14 mouse cellular contexts compared by ENCODE assay signal in the genomic region with DNA sequence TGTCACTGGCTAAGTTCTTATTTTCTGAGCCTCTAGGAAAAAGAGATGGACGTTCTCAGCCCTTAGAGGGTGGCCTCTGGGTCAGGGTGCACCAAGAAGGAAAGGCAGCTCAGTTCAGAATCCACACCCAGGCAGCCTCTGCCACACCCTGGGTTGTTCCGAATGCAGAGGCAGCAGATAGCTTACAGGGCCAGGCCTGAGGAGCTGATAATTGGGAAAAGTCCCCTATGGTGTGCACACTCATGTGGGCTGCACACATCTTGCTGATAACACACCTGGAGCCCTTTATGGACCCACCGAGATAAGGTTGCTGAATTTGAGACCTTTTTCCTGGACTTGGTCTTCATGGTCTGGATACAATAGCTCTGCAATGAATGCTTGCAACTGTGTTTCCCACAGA. TPM values are rescaled to one million over a fixed set of nuclear protein-coding genes. Genes with fewer than 3 reads are reported as not detected.
DNase-seq lines count a peak whose midpoint lies in the region; ATAC-seq and TF ChIP-seq lines count a peak whose summit lies in the region.
"Had no signal": no experiment of that assay in that cellular context is flagged by ENCODE, and none has a peak within 500 bp of the region (broad histone marks: within the 10 kb centered on the region; RNA-seq: fewer than 3 reads in every experiment).

No protein-coding gene starts in this region.

- H3K79me2 ChIP-seq in MEL (ENCODE audit: control insufficient read depth, insufficient read depth, low read length, poor library complexity), result no peaks in the 10 kb centered on the region

- H3K27ac ChIP-seq in heart, embryonic 10.5 days, result peak overlapping the region; percentile 44; the same call in 1 of the 2 replicates
- peak overlapping the region; percentile 75 for H3K27ac ChIP-seq in MEL (ENCODE audit: control insufficient read depth, low read depth, low read length)
- H3K27ac ChIP-seq: lung, embryonic 15.5 days had no signal

- TF ChIP-seq POLR2A in MEL (IDR thresholded peaks at IDR 0.05; ENCODE audit: control insufficient read depth in 1 of 2, insufficient read depth in 1 of 2, low read depth in 1 of 2, low read length in 2 of 2, poor library complexity in 1 of 2), result no peak

- H3K27me3 ChIP-seq in heart, embryonic 10.5 days (ENCODE audit: insufficient read depth, poor library complexity, severe bottlenecking), result no peaks in the 10 kb centered on the region
- no peaks in the 10 kb centered on the region for H3K27me3 ChIP-seq in MEL (ENCODE audit: control insufficient read depth in 1 of 2, insufficient read depth in 2 of 2, low read length in 2 of 2)
- no peaks in the 10 kb centered on the region for H3K27me3 ChIP-seq in erythroblast, embryonic 14.5 days (ENCODE audit: control insufficient read depth)
- H3K27me3 ChIP-seq: lung, embryonic 15.5 days had no signal

- peak; percentile 69 for ATAC-seq in megakaryocyte, adult 5-6 weeks (ENCODE audit: poor library complexity, severe bottlenecking)
- no peak for ATAC-seq in activated CD4-positive, CD25-positive, alpha-beta regulatory T cell, adult 4 months
- ATAC-seq: midbrain, embryonic 16.5 days had no signal

- H3K9me3 ChIP-seq in heart, embryonic 10.5 days, result no peaks in the 10 kb centered on the region
- H3K9me3 ChIP-seq in MEL (replicated peaks; ENCODE audit: insufficient read depth, low read length), result no peaks in the 10 kb centered on the region
- no peaks in the 10 kb centered on the region for H3K9me3 ChIP-seq in erythroblast, embryonic 14.5 days (ENCODE audit: control insufficient read depth, low read length)
- H3K9me3 ChIP-seq: lung, embryonic 15.5 days had no signal

- WGBS in heart, embryonic 10.5 days, result 53% methylated on average over 3 of the region's 3 CpGs

- peaks cover 11% of the 10 kb centered on the region for H3K4me1 ChIP-seq in heart, embryonic 10.5 days
- peaks cover 16 to 30% of the 10 kb centered on the region in 2 experiments for H3K4me1 ChIP-seq in MEL (ENCODE audit: control insufficient read depth in 1 of 2, insufficient read depth in 2 of 2, low read length in 2 of 2)
- H3K4me1 ChIP-seq in erythroblast, embryonic 14.5 days (ENCODE audit: control insufficient read depth), result peaks cover 99% of the 10 kb centered on the region
- H3K4me1 ChIP-seq: lung, embryonic 15.5 days had no signal

- TF ChIP-seq CTCF in MEL (IDR thresholded peaks at IDR 0.05 in 2 of 3, conservative IDR thresholded peaks at IDR 0.05 in 1 of 3; ENCODE audit: control insufficient read depth in 1 of 3, insufficient read depth in 1 of 3, low read depth in 2 of 3, low read length in 3 of 3, poor library complexity in 1 of 3, severe bottlenecking in 1 of 3), result no peak

- no peak overlapping the region for H3K9ac ChIP-seq in MEL (ENCODE audit: control insufficient read depth, low read depth, low read length, poor library complexity, severe bottlenecking)
- H3K9ac ChIP-seq: lung, embryonic 15.5 days had no signal

- TF ChIP-seq RAD21 in MEL (IDR thresholded peaks at IDR 0.05; ENCODE audit: low read depth, low read length), result no peak

- TF ChIP-seq EP300 in MEL (IDR thresholded peaks at IDR 0.05; ENCODE audit: low read depth in 1 of 2, low read length in 2 of 2), result peak; percentile 83 to 92

- H3K4me3 ChIP-seq in heart, embryonic 10.5 days, result no peak overlapping the region
- H3K4me3 ChIP-seq in MEL (ENCODE audit: control insufficient read depth in 1 of 2, insufficient read depth in 1 of 2, low read depth in 2 of 2, low read length in 2 of 2), result peak overlapping the region in 1 of 2 experiments; percentile 9; a peak in 1 of 4 replicates
- H3K4me3 ChIP-seq in erythroblast, embryonic 14.5 days (replicated peaks), result peak overlapping the region; percentile 50
- H3K4me3 ChIP-seq: lung, embryonic 15.5 days had no signal

- H3K36me3 ChIP-seq in heart, embryonic 10.5 days, result no peaks in the 10 kb centered on the region
- peaks cover 0 to 27% of the 10 kb centered on the region in 2 experiments; a peak in 2 of 4 replicates for H3K36me3 ChIP-seq in MEL (ENCODE audit: control insufficient read depth in 1 of 2, insufficient read depth in 2 of 2, low read length in 2 of 2)
- peaks cover 97% of the 10 kb centered on the region for H3K36me3 ChIP-seq in erythroblast, embryonic 14.5 days (ENCODE audit: control insufficient read depth)
- H3K36me3 ChIP-seq: lung, embryonic 15.5 days had no signal

- DNase-seq in heart, embryonic 10.5 days (ENCODE audit: low spot score), result peak; percentile 93
- no peak for DNase-seq in heart, adult 9 months (ENCODE audit: low spot score in 2 of 2)
- DNase-seq in MEL (ENCODE audit: low read depth, low spot score), result peak; percentile 72
- DNase-seq in frontal cortex, postnatal 25 days (ENCODE audit: low spot score in 2 of 2), result no peak
- DNase-seq in thymus, postnatal 36 days, result no peak
- DNase-seq: cerebellum, adult 18-20 months; gastrocnemius, postnatal 36 days; kidney, adult 11 months; layer of hippocampus, adult 9-11 months had no signal

TF ChIP-seq in MEL, 35 proteins besides CTCF, POLR2A, EP300 and RAD21 (continues in another document):
- no peak for TF ChIP-seq USF2 (IDR thresholded peaks at IDR 0.05; ENCODE audit: borderline replicate concordance in 1 of 2, insufficient read depth in 1 of 2, low read depth in 1 of 2, low read length in 2 of 2)
- TF ChIP-seq SIN3A (IDR thresholded peaks at IDR 0.05; ENCODE audit: low read length), result no peak
- TF ChIP-seq TAL1 (IDR thresholded peaks at IDR 0.05; ENCODE audit: low read length), result peak; percentile 77
- no peak for TF ChIP-seq UBTF (IDR thresholded peaks at IDR 0.05; ENCODE audit: borderline replicate concordance, insufficient read depth, low read depth, low read length)
- TF ChIP-seq POLR2AphosphoS2 (IDR thresholded peaks at IDR 0.05; ENCODE audit: low read length), result no peak
- peak; percentile 53 for TF ChIP-seq MXI1 (IDR thresholded peaks at IDR 0.05; ENCODE audit: low read depth, low read length)
- TF ChIP-seq MYB (IDR thresholded peaks at IDR 0.05; ENCODE audit: low read depth, low read length), result no peak
- no peak; the same call in 1 of the 2 replicates for TF ChIP-seq CHD2 (IDR thresholded peaks at IDR 0.05; ENCODE audit: low read length)
- TF ChIP-seq NRF1 (IDR thresholded peaks at IDR 0.05; ENCODE audit: insufficient read depth, low read depth, low read length, poor library complexity, severe bottlenecking), result no peak
- TF ChIP-seq ZNF384 (IDR thresholded peaks at IDR 0.05; ENCODE audit: low read depth, low read length), result no peak
- no peak for TF ChIP-seq NELFE (IDR thresholded peaks at IDR 0.05; ENCODE audit: low read depth, low read length)
- no peak for TF ChIP-seq MAFK (IDR thresholded peaks at IDR 0.05; ENCODE audit: borderline replicate concordance, low read depth, low read length)
- TF ChIP-seq ELF1 (IDR thresholded peaks at IDR 0.05; ENCODE audit: low read depth, low read length), result no peak
- 0 out of 2 replicates have a peak, but pooled peaks have one; percentile 19 for TF ChIP-seq KAT2A (conservative IDR thresholded peaks at IDR 0.05; ENCODE audit: low read depth, low read length)
- TF ChIP-seq TBP (IDR thresholded peaks at IDR 0.05; ENCODE audit: low read depth, low read length), result 0 out of 2 replicates have a peak, but pooled peaks have one; percentile 7
- TF ChIP-seq ZC3H11A (IDR thresholded peaks at IDR 0.05; ENCODE audit: low read depth, low read length), result no peak
- no peak for TF ChIP-seq CHD1 (IDR thresholded peaks at IDR 0.05; ENCODE audit: low read depth, low read length)
- TF ChIP-seq GABPA (IDR thresholded peaks at IDR 0.05; ENCODE audit: low read depth, low read length), result no peak
- TF ChIP-seq ETS1 (IDR thresholded peaks at IDR 0.05; ENCODE audit: low read depth, low read length), result peak; percentile 87
- TF ChIP-seq USF1 (IDR thresholded peaks at IDR 0.05; ENCODE audit: low read depth, low read length), result no peak
- TF ChIP-seq POLR2AphosphoS5 (IDR thresholded peaks at IDR 0.05; ENCODE audit: borderline replicate concordance, low read depth, low read length), result no peak
- peak; percentile 61 for TF ChIP-seq RCOR1 (IDR thresholded peaks at IDR 0.05; ENCODE audit: low read depth, low read length)
- no peak for TF ChIP-seq ZMIZ1 (IDR thresholded peaks at IDR 0.05; ENCODE audit: low read depth, low read length)
- no peak for TF ChIP-seq ZKSCAN1 (IDR thresholded peaks at IDR 0.05; ENCODE audit: low read depth, low read length)
- TF ChIP-seq JUND (IDR thresholded peaks at IDR 0.05; ENCODE audit: low read depth, low read length), result no peak
- no peak for TF ChIP-seq E2F4 (IDR thresholded peaks at IDR 0.05; ENCODE audit: borderline replicate concordance, low read depth, low read length)
- 0 out of 2 replicates have a peak, but pooled peaks have one; percentile 52 for TF ChIP-seq MAZ (IDR thresholded peaks at IDR 0.05; ENCODE audit: low read depth, low read length)
- TF ChIP-seq BHLHE40 (IDR thresholded peaks at IDR 0.05; ENCODE audit: borderline replicate concordance, low read depth, low read length), result peak; percentile 77
- TF ChIP-seq MYC (IDR thresholded peaks at IDR 0.05; ENCODE audit: low read depth, low read length), result 0 out of 2 replicates have a peak, but pooled peaks have one; percentile 32
- TF ChIP-seq GATA1 (IDR thresholded peaks at IDR 0.05; ENCODE audit: low read depth, low read length), result peak; percentile 89

RNA-seq across cellular contexts. Expression of gene Mgst3, which starts 9.5 kb away (rescaled TPM):
- polyA plus RNA-seq in heart, embryonic 10.5 days (2016; fragmentation: Nextera tagmentation; extraction: Ambion mirVana), result 111 and 149 TPM in 2 replicates
- 16.5 and 17.0 TPM in 2 replicates for total RNA-seq in MEL (2012; rRNA removed)
- polyA plus RNA-seq in MEL (2012; ENCODE audit: insufficient read depth in 1 of 2, insufficient read length in 2 of 2, low read depth in 1 of 2, low replicate concordance in 2 of 2, missing spikeins in 1 of 2), result 10 to 100 TPM in 1 of 2 experiments, not detected in 1; 33.2 TPM
- polyA plus RNA-seq in erythroblast, embryonic 14.5 days (2012), result 58.2 and 125 TPM in 2 replicates
- total RNA-seq in megakaryocyte, adult 5-6 weeks (2015), result 21.8 and 27.7 TPM in 2 replicates
- 20.5 and 31.2 TPM in 2 replicates for total RNA-seq in megakaryocyte, adult 5-6 weeks (2017)
- 1 to 10 TPM; 1.5 to 2.6 TPM for polyA plus RNA-seq in activated CD4-positive, CD25-positive, alpha-beta regulatory T cell, adult 4 months (2017; shearing (Covaris generic))

RNA-seq across cellular contexts. Expression of gene Aldh9a1, which starts 34.4 kb away (rescaled TPM):
- 44.4 and 59.4 TPM in 2 replicates for polyA plus RNA-seq in heart, embryonic 10.5 days (2016; fragmentation: Nextera tagmentation; extraction: Ambion mirVana)
- total RNA-seq in MEL (2012; rRNA removed), result 14.3 and 16.2 TPM in 2 replicates
- 10 to 100 TPM in 1 of 2 experiments, not detected in 1; 78.2 TPM for polyA plus RNA-seq in MEL (2012; ENCODE audit: insufficient read depth in 1 of 2, insufficient read length in 2 of 2, low read depth in 1 of 2, low replicate concordance in 2 of 2, missing spikeins in 1 of 2)
- 2.2 and 2.6 TPM in 2 replicates for polyA plus RNA-seq in erythroblast, embryonic 14.5 days (2012)
- 37.7 and 42.5 TPM in 2 replicates for total RNA-seq in megakaryocyte, adult 5-6 weeks (2015)
- 34.1 and 43.2 TPM in 2 replicates for total RNA-seq in megakaryocyte, adult 5-6 weeks (2017)
- polyA plus RNA-seq in activated CD4-positive, CD25-positive, alpha-beta regulatory T cell, adult 4 months (2017; shearing (Covaris generic)), result 10 to 100 TPM; 44.8 to 45.7 TPM

Comparison
In these comparisons a context has a peak if more than half of its experiments do, and no peak if none do; other contexts are left out.
1. DNase-seq: peak in heart, embryonic 10.5 days (single experiment) and MEL (single experiment); none in heart, adult 9 months (0 of 2), frontal cortex, postnatal 25 days (0 of 2) and thymus, postnatal 36 days (0 of 2).